Mouse (Mus musculus): Measurements from ENCODE around the gene Adk.

DNA sequence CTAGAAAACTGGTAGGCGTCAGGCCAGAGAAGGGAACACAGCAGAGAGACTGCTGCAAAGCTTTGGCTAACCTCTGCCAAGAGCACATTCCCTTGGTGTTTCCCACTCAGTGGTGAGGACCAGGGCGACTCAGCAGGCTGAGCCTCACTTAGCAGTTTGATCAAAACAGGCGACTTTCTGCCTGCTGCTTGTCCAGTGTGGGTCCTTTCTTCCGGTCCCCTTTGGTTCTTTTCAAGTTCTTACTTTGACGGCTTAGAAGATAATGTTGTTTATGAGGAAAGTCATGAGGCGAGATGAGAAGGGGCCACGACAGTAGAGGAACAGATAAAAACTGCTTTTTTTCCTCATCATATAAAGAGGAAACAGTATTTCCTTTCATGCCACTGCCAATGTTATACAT, 49.2 kb downstream of the Adk start:
- TF ChIP-seq HCFC1 (IDR thresholded peaks at IDR 0.05; ENCODE audit: borderline replicate concordance, insufficient read depth, low read length) (no peak), ZC3H11A (IDR thresholded peaks at IDR 0.05; ENCODE audit: borderline replicate concordance, low read depth, low read length) (no peak), MAFK (IDR thresholded peaks at IDR 0.05; ENCODE audit: insufficient read depth, low read depth, low read length) (no peak), ZNF384 (IDR thresholded peaks at IDR 0.05; ENCODE audit: low read depth, low read length) (no peak), CHD2 (IDR thresholded peaks at IDR 0.05; ENCODE audit: low read depth, low read length) (no peak)
